Mouse (Mus musculus): ENCODE measurements around the gene Itga9. TPM values are rescaled to one million over a fixed set of nuclear protein-coding genes. Genes with fewer than 3 reads are reported as not detected.

Gene Itga9
- total and polyA plus RNA-seq, 2 experiments, result 9.1 to 15.8 TPM

DNA sequence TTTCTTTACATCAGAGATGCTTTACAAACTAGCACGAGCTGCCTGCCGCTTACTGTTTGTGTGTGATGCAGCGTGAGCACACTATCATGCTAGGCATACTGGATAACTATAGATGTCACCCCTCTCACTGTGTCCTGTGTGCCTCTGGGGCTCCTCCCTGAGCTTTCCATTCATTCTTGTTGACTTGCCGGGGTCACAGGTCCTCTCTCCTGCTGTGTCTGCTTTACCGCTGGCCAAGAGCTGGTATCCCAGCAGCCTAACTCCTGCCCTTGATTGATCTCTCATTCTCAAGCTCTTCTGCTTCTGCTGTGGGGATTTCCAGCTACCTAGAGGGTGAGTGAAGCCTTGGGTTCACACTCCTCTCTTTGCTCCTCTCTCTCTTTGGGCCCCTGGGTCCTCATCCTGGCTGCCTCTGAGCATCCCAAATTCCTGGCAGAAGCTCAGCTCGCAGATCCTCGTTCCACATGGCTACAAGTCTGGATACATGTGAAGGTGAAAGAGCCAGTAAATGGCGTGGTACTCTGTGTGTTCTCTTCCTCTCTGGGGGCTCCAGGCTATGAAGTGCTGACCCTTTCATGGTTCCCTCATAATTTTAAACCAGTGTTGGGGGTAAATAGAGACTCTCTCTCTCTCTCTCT, 155.6 kb downstream of the Itga9 start:
- H3K79me2 ChIP-seq (ENCODE audit: control insufficient read depth, insufficient read depth, low read length), result no peaks in the 10 kb centered on the region

GRCm38 (mm10) chr9:118762759-118763158, 156.3 kb downstream of the Itga9 start:
- Histone ChIP-seq H3K36me3 (ENCODE audit: control insufficient read depth, insufficient read depth, low read length) (no peaks in the 10 kb centered on the region), H3K79me2 (ENCODE audit: control insufficient read depth, insufficient read depth, low read length) (no peaks in the 10 kb centered on the region), H3K4me1 (ENCODE audit: control insufficient read depth, insufficient read depth, low read length) (peaks cover 7% of the 10 kb centered on the region; the same call in 1 of the 2 replicates), H3K9ac (ENCODE audit: low read depth, low read length) (peak overlapping the region; percentile 47), H3K27ac (replicated peaks; ENCODE audit: insufficient read depth, low read depth, low read length) (peak overlapping the region; percentile 71), H3K4me3 (ENCODE audit: insufficient read depth, low read depth, low read length) (no peak overlapping the region), H3K27me3 (ENCODE audit: control insufficient read depth, insufficient read depth, low read length) (no peaks in the 10 kb centered on the region)
- no peak for DNase-seq (ENCODE audit: extremely low read depth, low read depth, low spot score)
- WGBS, result 45% methylated on average over 7 of the region's 7 CpGs
- TF ChIP-seq CTCF (IDR thresholded peaks at IDR 0.05; ENCODE audit: low read depth, low read length) (no peak), POLR2A (IDR thresholded peaks at IDR 0.05; ENCODE audit: extremely low read depth, insufficient read depth, low read length) (no peak)

More for the DNA sequence above, 155.6 kb downstream of the Itga9 start:
- H3K27me3 ChIP-seq (ENCODE audit: control insufficient read depth, insufficient read depth, low read length), result no peaks in the 10 kb centered on the region
- no peak overlapping the region for H3K4me3 ChIP-seq (ENCODE audit: insufficient read depth, low read depth, low read length)
- peaks cover 7% of the 10 kb centered on the region; the same call in 1 of the 2 replicates for H3K4me1 ChIP-seq (ENCODE audit: control insufficient read depth, insufficient read depth, low read length)
- no peak overlapping the region for H3K9ac ChIP-seq (ENCODE audit: low read depth, low read length)
- peak overlapping the region; percentile 7; the same call in 1 of the 2 replicates for H3K27ac ChIP-seq (replicated peaks; ENCODE audit: insufficient read depth, low read depth, low read length)
- no peak for TF ChIP-seq POLR2A (IDR thresholded peaks at IDR 0.05; ENCODE audit: extremely low read depth, insufficient read depth, low read length)
- TF ChIP-seq CTCF (IDR thresholded peaks at IDR 0.05; ENCODE audit: low read depth, low read length), result no peak
- DNase-seq (ENCODE audit: extremely low read depth, low read depth, low spot score), result no peak
- no peaks in the 10 kb centered on the region for H3K36me3 ChIP-seq (ENCODE audit: control insufficient read depth, insufficient read depth, low read length)
- 41% methylated on average over 8 of the region's 8 CpGs for WGBS

DNA sequence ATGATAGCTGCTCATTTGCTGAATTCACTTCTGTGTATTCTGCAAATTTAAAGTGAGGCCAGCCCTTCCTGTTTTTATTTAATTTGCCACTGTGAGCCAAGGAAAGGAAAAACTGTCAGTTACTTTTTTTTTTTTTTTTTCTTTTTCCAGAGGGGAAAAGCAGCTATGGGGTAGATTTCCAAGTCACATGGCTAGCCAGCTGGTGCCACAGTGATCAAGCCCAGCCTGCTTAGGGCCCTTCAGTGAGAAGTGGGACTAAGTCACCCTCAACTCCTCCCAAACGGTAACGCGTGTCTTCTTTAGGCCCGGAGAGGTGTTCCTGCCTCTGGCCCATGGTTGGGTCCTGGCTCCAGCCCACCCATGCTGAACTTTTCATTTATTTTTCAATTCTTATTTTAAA, 156.7 kb downstream of the Itga9 start:
- H3K27ac ChIP-seq (replicated peaks; ENCODE audit: insufficient read depth, low read depth, low read length), result no peak overlapping the region
- no peaks in the 10 kb centered on the region for H3K36me3 ChIP-seq (ENCODE audit: control insufficient read depth, insufficient read depth, low read length)
- no peak overlapping the region for H3K9ac ChIP-seq (ENCODE audit: low read depth, low read length)
- no peak overlapping the region for H3K4me3 ChIP-seq (ENCODE audit: insufficient read depth, low read depth, low read length)
- TF ChIP-seq CTCF (IDR thresholded peaks at IDR 0.05; ENCODE audit: low read depth, low read length) (no peak), POLR2A (IDR thresholded peaks at IDR 0.05; ENCODE audit: extremely low read depth, insufficient read depth, low read length) (no peak)
- peaks cover 7% of the 10 kb centered on the region; the same call in 1 of the 2 replicates for H3K4me1 ChIP-seq (ENCODE audit: control insufficient read depth, insufficient read depth, low read length)
- no peaks in the 10 kb centered on the region for H3K27me3 ChIP-seq (ENCODE audit: control insufficient read depth, insufficient read depth, low read length)
- peak; percentile 17 for DNase-seq (ENCODE audit: extremely low read depth, low read depth, low spot score)
- WGBS, result 69% methylated on average over 4 of the region's 4 CpGs
- H3K79me2 ChIP-seq (ENCODE audit: control insufficient read depth, insufficient read depth, low read length), result no peaks in the 10 kb centered on the region

GRCm38 (mm10) chr9:118763646-118764045, 157.2 kb downstream of the Itga9 start:
- H3K4me3 ChIP-seq (ENCODE audit: insufficient read depth, low read depth, low read length), result no peak overlapping the region
- DNase-seq (ENCODE audit: extremely low read depth, low read depth, low spot score), result no peak
- no peaks in the 10 kb centered on the region for H3K79me2 ChIP-seq (ENCODE audit: control insufficient read depth, insufficient read depth, low read length)
- H3K27ac ChIP-seq (replicated peaks; ENCODE audit: insufficient read depth, low read depth, low read length), result no peak overlapping the region
- no peaks in the 10 kb centered on the region for H3K27me3 ChIP-seq (ENCODE audit: control insufficient read depth, insufficient read depth, low read length)
- H3K4me1 ChIP-seq (ENCODE audit: control insufficient read depth, insufficient read depth, low read length), result peaks cover 7% of the 10 kb centered on the region; the same call in 1 of the 2 replicates
- WGBS, result 77% methylated on average over 3 of the region's 3 CpGs
- TF ChIP-seq CTCF (IDR thresholded peaks at IDR 0.05; ENCODE audit: low read depth, low read length) (no peak), POLR2A (IDR thresholded peaks at IDR 0.05; ENCODE audit: extremely low read depth, insufficient read depth, low read length) (no peak)
- no peak overlapping the region for H3K9ac ChIP-seq (ENCODE audit: low read depth, low read length)
- no peaks in the 10 kb centered on the region for H3K36me3 ChIP-seq (ENCODE audit: control insufficient read depth, insufficient read depth, low read length)

- no peaks in the 10 kb centered on the region for H3K27me3 ChIP-seq (ENCODE audit: control insufficient read depth, insufficient read depth, low read length)
- H3K4me3 ChIP-seq (ENCODE audit: insufficient read depth, low read depth, low read length), result no peak overlapping the region
- H3K4me1 ChIP-seq (ENCODE audit: control insufficient read depth, insufficient read depth, low read length), result peaks cover 7% of the 10 kb centered on the region; the same call in 1 of the 2 replicates
- H3K79me2 ChIP-seq (ENCODE audit: control insufficient read depth, insufficient read depth, low read length), result no peaks in the 10 kb centered on the region
- H3K27ac ChIP-seq (replicated peaks; ENCODE audit: insufficient read depth, low read depth, low read length), result no peak overlapping the region
- no peak overlapping the region for H3K9ac ChIP-seq (ENCODE audit: low read depth, low read length)
- no peaks in the 10 kb centered on the region for H3K36me3 ChIP-seq (ENCODE audit: control insufficient read depth, insufficient read depth, low read length)
- TF ChIP-seq CTCF (IDR thresholded peaks at IDR 0.05; ENCODE audit: low read depth, low read length) (no peak), POLR2A (IDR thresholded peaks at IDR 0.05; ENCODE audit: extremely low read depth, insufficient read depth, low read length) (no peak)
- DNase-seq (ENCODE audit: extremely low read depth, low read depth, low spot score), result no peak
Observed at GRCm38 (mm10) chr9:118765059-118765458, 158.6 kb downstream of the Itga9 start.

GRCm38 (mm10) chr9:118767008-118767407, 160.5 kb downstream of the Itga9 start:
- H3K79me2 ChIP-seq (ENCODE audit: control insufficient read depth, insufficient read depth, low read length), result no peaks in the 10 kb centered on the region
- no peak overlapping the region for H3K9ac ChIP-seq (ENCODE audit: low read depth, low read length)
- no peak overlapping the region for H3K27ac ChIP-seq (replicated peaks; ENCODE audit: insufficient read depth, low read depth, low read length)
- no peaks in the 10 kb centered on the region for H3K36me3 ChIP-seq (ENCODE audit: control insufficient read depth, insufficient read depth, low read length)
- H3K27me3 ChIP-seq (ENCODE audit: control insufficient read depth, insufficient read depth, low read length), result no peaks in the 10 kb centered on the region
- no peak overlapping the region for H3K4me3 ChIP-seq (ENCODE audit: insufficient read depth, low read depth, low read length)
- no peak for TF ChIP-seq POLR2A (IDR thresholded peaks at IDR 0.05; ENCODE audit: extremely low read depth, insufficient read depth, low read length)
- TF ChIP-seq CTCF (IDR thresholded peaks at IDR 0.05; ENCODE audit: low read depth, low read length), result no peak
- DNase-seq (ENCODE audit: extremely low read depth, low read depth, low spot score), result no peak
- H3K4me1 ChIP-seq (ENCODE audit: control insufficient read depth, insufficient read depth, low read length), result 0 out of 2 replicates have a peak, but pooled peaks cover 5% of the 10 kb centered on the region
- WGBS, result 59% methylated on average over 7 of the region's 7 CpGs

Data from liver, adult 2 months (tissue).